Mouse (Mus musculus): ENCODE measurements around the gene Spata46.

DNA sequence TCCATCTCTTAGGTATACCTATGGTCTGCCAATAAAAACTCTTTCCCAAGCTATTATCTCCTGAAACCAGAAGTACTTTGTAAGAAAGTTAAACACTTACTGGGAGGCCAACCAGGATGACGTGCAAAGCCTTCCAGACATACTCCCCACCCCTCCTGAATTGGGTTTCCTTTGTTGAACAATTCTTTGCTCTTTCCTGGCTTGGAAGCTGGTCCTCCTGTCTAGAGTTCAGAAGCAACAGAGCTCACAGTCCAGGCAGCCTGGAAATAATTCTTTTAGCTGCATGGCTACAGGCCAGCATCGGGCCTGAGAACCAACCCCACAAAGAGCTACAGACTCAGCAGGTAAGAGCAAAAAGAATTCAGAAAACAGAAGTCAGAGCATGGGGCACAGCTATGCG lies 37.7 kb downstream of the Spata46 start:
- TF ChIP-seq CTCF (IDR thresholded peaks at IDR 0.05; ENCODE audit: low read depth) (no peak), EP300 (optimal IDR thresholded peaks at IDR 0.05) (no peak)
